Mouse (Mus musculus) heart, postnatal 0 days (tissue): Measurements from ENCODE around the gene Znfx1.

ENCODE experiments used
- CTCF ChIP-seq: IDR thresholded peaks from 2 replicates; pipeline ENCODE4 v1.5.1; 2016; ENCODE audit warnings: antibody characterized with exemption, control low read depth, low read depth
- EP300 ChIP-seq: IDR thresholded peaks from 2 replicates; pipeline ENCODE4 v1.6.1; 2016; ENCODE audit warnings: antibody characterized with exemption, low read depth

- TF ChIP-seq CTCF (no peak), EP300 (no peak)
These were observed 9.5 kb downstream of the Znfx1 start for GRCm38 (mm10) chr2:167053127-167053844.
